Mouse (Mus musculus) midbrain, embryonic 13.5 days (tissue): ENCODE measurements around the gene Noct. TPM values are rescaled to one million over a fixed set of nuclear protein-coding genes. Genes with fewer than 3 reads are reported as not detected.
A peak's percentile ranks its signal among the peaks of the same experiment; 100 is the strongest.
"Not testable (repeated sequence)": the region's sequence is repeated elsewhere in the genome, so short reads cannot be mapped to it uniquely, and the experiment has no call there.

Source experiments
- ATAC-seq: fragments of 200-750 bp; cut with Nextera tagmentation; 2 replicates; pipeline ENCODE4 v1.8.0; 2017; ENCODE audit warnings: mild to moderate bottlenecking, moderate TSS enrichment, moderate library complexity
- H3K27ac ChIP-seq: fragments of 300-500 bp; sonication (generic); 2 replicates; pipeline ENCODE4 v1.5.1; 2015; ENCODE audit warnings: inconsistent platforms, mild to moderate bottlenecking, moderate library complexity
- H3K27me3 ChIP-seq: fragments of 300-500 bp; sonication (generic); 2 replicates; pipeline ENCODE4 v1.6.1; 2015; ENCODE audit warnings: mild to moderate bottlenecking, inconsistent platforms
- H3K36me3 ChIP-seq: fragments of 300-500 bp; sonication (generic); 2 replicates; pipeline ENCODE4 v1.6.1; 2015; ENCODE audit warnings: mild to moderate bottlenecking, inconsistent platforms
- H3K4me1 ChIP-seq: fragments of 300-500 bp; sonication (generic); replicated peaks from 2 replicates; pipeline ENCODE4 v1.6.1; 2015; ENCODE audit warnings: inconsistent platforms
- H3K4me2 ChIP-seq: fragments of 300-500 bp; sonication (generic); replicated peaks from 2 replicates; pipeline ENCODE4 v1.6.1; 2015; ENCODE audit warnings: moderate library complexity, mild to moderate bottlenecking, inconsistent platforms
- H3K4me3 ChIP-seq: fragments of 300-500 bp; sonication (generic); replicated peaks from 2 replicates; pipeline ENCODE4 v1.5.1; 2015; ENCODE audit warnings: mild to moderate bottlenecking, inconsistent platforms
- H3K9ac ChIP-seq: fragments of 300-500 bp; sonication (generic); replicated peaks from 2 replicates; pipeline ENCODE4 v1.6.1; 2015; ENCODE audit warnings: mild to moderate bottlenecking, inconsistent platforms
- H3K9me3 ChIP-seq: fragments of 300-500 bp; sonication (generic); 2 replicates; pipeline ENCODE4 v1.6.1; 2016; ENCODE audit warnings: mild to moderate bottlenecking, inconsistent platforms
- WGBS: fragments of 180-500 bp; shearing (Covaris S2); methylation state at CpG from one replicate; pipeline ENCODE4 v1.1.7; 2015; 5-methylcytosine and 5-hydroxymethylcytosine counted together
- polyA plus RNA-seq: library from polyadenylated mRNA; unstranded; fragments of >200 nt; fragmentation: Nextera tagmentation; extraction: Ambion mirVana; gene quantifications from 2 replicates; pipeline ENCODE4 v1.2.1, GENCODE M21; 2015

Gene Noct
- polyA plus RNA-seq, 1 experiment from 2014 or later, result 17.8 TPM

- Histone ChIP-seq H3K27me3 (no peaks in the 10 kb centered on the region), H3K4me3 (no peak overlapping the region), H3K9me3 (peaks cover 4% of the 10 kb centered on the region; the same call in 1 of the 2 replicates), H3K27ac (no peak overlapping the region), H3K36me3 (no peaks in the 10 kb centered on the region), H3K4me1 (no peaks in the 10 kb centered on the region), H3K4me2 (no peak overlapping the region), H3K9ac (no peak overlapping the region)
- ATAC-seq, result no peak
- WGBS, result 89% methylated on average over 7 of the region's 7 CpGs
These were observed 14.5 kb upstream of the Noct start for GRCm38 (mm10) chr3:51209503-51210314.

- no peak overlapping the region for H3K27ac ChIP-seq
- H3K4me1 ChIP-seq, result no peaks in the 10 kb centered on the region
- H3K9ac ChIP-seq, result no peak overlapping the region
- H3K4me3 ChIP-seq, result no peak overlapping the region
- no peaks in the 10 kb centered on the region for H3K27me3 ChIP-seq
- ATAC-seq, result no peak
- H3K36me3 ChIP-seq, result no peaks in the 10 kb centered on the region
- WGBS, result 64% methylated on average over 3 of the region's 3 CpGs
- no peak overlapping the region for H3K4me2 ChIP-seq
- peaks cover 4% of the 10 kb centered on the region; the same call in 1 of the 2 replicates for H3K9me3 ChIP-seq
These were observed 13.8 kb upstream of the Noct start for GRCm38 (mm10) chr3:51210485-51210884.

DNA sequence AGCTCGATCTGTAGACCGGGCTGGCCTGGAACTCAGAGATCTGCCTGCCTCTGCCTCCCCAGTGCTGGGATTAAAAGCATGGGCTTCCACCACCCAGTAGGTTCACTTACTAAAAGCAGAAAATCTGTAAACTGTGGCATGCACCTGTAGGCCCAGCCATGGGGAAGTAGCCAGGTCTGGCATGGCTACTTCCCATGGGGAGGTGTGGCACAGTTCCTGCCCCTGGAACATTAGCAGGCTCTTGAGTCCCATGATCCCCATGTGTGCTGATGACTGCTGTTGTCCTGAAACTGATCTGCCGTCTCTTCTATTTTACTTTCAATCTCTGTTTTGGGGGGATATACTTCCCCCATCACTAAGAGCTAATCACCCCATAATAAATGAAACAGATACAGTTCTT, 11.1 kb upstream of the Noct start:
- Histone ChIP-seq H3K36me3 (no peaks in the 10 kb centered on the region), H3K27me3 (no peaks in the 10 kb centered on the region), H3K4me2 (no peak overlapping the region), H3K27ac (no peak overlapping the region), H3K9me3 (peaks cover 4% of the 10 kb centered on the region; the same call in 1 of the 2 replicates), H3K4me1 (no peaks in the 10 kb centered on the region), H3K9ac (no peak overlapping the region), H3K4me3 (no peak overlapping the region)
- 93% methylated on average over 3 of the region's 3 CpGs for WGBS
- ATAC-seq, result no peak

DNA sequence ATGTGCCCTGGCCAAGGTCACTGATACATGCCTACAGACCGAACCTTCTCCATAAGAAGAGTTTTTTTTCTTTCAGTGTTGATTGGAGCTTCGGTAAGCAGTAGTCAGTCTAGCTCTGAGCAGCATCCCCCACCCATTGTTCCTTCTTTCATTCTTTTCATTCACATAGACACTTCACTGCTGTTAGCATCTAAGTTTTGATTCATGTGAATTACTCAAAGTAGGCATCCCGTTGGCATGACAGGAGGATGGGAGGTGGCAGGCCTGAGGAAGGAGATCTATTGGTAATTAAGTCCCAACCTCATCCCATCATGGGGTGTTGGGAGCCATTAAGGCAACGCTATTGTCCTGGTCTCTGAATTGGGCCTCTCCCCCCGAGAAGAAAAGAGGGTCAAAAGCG, 8.6 kb upstream of the Noct start:
- 88% methylated on average over 6 of the region's 6 CpGs for WGBS
- Histone ChIP-seq H3K27ac (no peak overlapping the region), H3K4me3 (no peak overlapping the region), H3K4me1 (no peaks in the 10 kb centered on the region), H3K36me3 (no peaks in the 10 kb centered on the region), H3K4me2 (no peak overlapping the region), H3K9ac (no peak overlapping the region), H3K9me3 (peaks cover under 1% of the 10 kb centered on the region; the same call in 1 of the 2 replicates), H3K27me3 (no peaks in the 10 kb centered on the region)
- no peak for ATAC-seq

DNA sequence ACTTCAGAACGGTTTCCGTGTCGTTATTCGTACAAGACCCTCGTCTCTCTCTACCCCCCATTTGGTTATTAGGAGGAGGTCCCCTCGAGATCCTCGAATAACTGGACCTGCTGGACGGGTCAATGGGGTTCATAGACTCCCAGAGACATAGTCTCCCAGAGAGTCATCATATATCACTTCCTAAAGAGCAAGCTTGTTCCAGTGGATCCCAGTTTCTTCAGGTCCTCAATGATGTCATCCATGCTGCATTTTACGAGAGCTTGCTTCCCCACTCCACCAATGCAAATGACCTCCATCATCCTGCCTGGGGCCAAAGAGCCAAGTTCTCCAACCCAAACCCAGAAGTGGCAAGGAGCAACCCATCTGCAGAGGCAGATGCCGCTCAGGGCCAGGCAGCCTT, 7.9 kb upstream of the Noct start:
- not testable (repeated sequence) for H3K4me2 ChIP-seq, H3K4me1 ChIP-seq, H3K9me3 ChIP-seq, H3K4me3 ChIP-seq, ATAC-seq, H3K27me3 ChIP-seq, H3K9ac ChIP-seq, H3K36me3 ChIP-seq, H3K27ac ChIP-seq
- 91% methylated on average over 7 of the region's 10 CpGs for WGBS

DNA sequence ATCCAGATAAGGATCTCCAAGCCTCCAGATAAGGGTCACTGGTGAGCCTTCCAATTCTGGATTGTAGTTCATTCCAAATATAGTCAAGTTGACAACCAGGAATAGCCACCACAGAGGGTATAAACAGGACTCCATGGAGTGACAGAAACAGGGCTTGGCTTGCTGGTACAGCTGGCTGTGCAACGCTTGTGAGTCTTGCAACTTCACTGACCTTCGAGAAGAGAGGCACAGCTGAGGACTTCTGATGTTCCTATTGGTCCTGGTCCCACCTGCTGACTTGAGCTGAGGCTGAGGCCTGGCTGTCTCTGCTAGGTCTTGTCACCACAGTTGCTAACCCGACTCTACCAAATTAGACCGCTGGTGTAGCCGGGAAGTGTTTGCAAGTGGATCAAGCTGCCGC, 5.9 kb upstream of the Noct start:
- not testable (repeated sequence) for H3K4me3 ChIP-seq, H3K4me1 ChIP-seq, H3K9ac ChIP-seq, H3K27me3 ChIP-seq, H3K36me3 ChIP-seq, H3K4me2 ChIP-seq, ATAC-seq, H3K9me3 ChIP-seq, H3K27ac ChIP-seq
- WGBS, result 89% methylated on average over 6 of the region's 6 CpGs

GRCm38 (mm10) chr3:51219213-51219612, 5.0 kb upstream of the Noct start:
- Histone ChIP-seq H3K27ac (no peak overlapping the region), H3K4me1 (peaks cover 10% of the 10 kb centered on the region), H3K4me2 (no peak overlapping the region), H3K9me3 (no peaks in the 10 kb centered on the region), H3K4me3 (no peak overlapping the region), H3K36me3 (no peaks in the 10 kb centered on the region), H3K9ac (no peak overlapping the region), H3K27me3 (no peaks in the 10 kb centered on the region)
- WGBS, result 92% methylated on average over 5 of the region's 5 CpGs
- ATAC-seq, result no peak

DNA sequence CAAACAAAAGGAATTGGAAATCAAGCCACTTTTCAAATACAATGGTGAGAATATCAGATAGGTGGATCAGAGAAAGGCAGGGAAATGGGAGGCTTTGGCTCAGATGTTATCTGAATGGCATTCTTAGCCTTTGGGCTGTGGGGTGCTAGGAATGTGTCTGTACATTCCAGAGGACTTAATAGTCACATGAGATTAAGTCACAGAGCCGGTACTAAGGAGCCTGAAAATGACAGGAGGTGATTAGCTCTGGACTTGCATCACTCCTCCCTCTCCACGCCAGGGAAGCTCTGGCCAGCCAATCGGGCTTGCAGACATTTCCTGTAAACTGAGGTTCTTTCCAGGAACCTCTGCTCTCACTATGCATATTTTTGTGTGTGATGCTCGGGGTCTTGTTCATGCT, 3.4 kb upstream of the Noct start:
- 48% methylated on average over 4 of the region's 4 CpGs for WGBS
- no peak overlapping the region for H3K27ac ChIP-seq
- no peak overlapping the region for H3K4me3 ChIP-seq
- no peaks in the 10 kb centered on the region for H3K27me3 ChIP-seq
- no peak overlapping the region for H3K9ac ChIP-seq
- H3K4me2 ChIP-seq, result no peak overlapping the region
- no peaks in the 10 kb centered on the region for H3K9me3 ChIP-seq
- ATAC-seq, result no peak
- H3K4me1 ChIP-seq, result peaks cover 15% of the 10 kb centered on the region
- no peaks in the 10 kb centered on the region for H3K36me3 ChIP-seq

DNA sequence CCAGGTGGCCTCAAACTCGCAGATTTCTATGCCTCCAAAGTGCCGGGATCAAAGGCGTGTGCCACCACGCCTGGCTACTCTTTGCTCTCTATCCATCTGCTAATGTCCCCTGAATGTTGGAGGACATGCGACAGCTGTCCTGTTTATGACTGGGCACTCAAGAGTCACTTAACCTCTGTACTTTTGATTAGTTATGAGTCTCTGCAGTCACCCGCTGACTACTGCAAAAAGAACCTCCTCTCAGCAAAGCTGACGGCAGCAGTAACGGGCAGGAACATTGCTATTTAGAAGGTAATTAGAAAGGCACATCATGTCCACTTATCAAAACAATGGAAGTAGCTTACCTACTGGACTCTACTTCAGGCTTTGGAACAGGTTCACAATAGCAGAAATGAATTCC, 2.4 kb upstream of the Noct start:
- no peak overlapping the region for H3K4me2 ChIP-seq
- WGBS, result 80% methylated on average over 8 of the region's 8 CpGs

GRCm38 (mm10) chr3:51222302-51222701, 1.9 kb upstream of the Noct start:
- 87% methylated on average over 6 of the region's 6 CpGs for WGBS
- no peak for ATAC-seq
- H3K9ac ChIP-seq, result no peak overlapping the region

More for the DNA sequence above, 2.4 kb upstream of the Noct start:
- Histone ChIP-seq H3K4me3 (no peak overlapping the region), H3K36me3 (no peaks in the 10 kb centered on the region), H3K27me3 (no peaks in the 10 kb centered on the region), H3K9me3 (no peaks in the 10 kb centered on the region), H3K4me1 (peaks cover 23% of the 10 kb centered on the region), H3K9ac (no peak overlapping the region), H3K27ac (no peak overlapping the region)
- no peak for ATAC-seq

DNA sequence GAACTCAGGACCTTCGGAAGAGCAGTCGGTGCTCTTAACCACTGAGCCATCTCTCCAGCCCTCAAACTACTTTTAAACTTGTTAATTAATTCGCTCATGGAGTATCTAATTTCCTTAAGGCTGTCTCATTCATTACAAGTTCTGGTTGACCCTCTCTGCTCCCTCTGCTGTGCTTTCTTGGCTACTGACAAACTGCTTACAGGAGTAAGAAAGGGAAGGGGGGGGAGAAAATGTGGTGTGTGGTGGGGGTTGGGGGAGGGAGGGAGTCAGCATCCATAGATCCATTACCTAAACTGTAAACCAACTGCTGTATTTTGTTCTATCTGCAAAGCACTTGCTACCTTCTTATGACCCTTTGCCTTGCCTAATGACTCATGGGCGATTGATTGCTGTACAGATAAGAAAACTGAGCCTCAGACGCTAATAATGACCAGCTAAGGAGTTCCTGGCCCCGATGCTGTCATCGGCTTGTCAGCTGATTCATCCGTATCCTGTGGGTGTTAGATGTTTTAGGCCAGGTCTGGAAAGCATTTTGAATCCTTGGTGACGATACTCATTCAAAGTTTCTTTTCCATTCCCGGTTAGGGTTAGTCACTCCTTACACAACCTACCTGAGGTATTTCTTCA, 1.3 kb upstream of the Noct start:
- no peak overlapping the region for H3K4me2 ChIP-seq
- ATAC-seq, result no peak
- H3K4me3 ChIP-seq, result no peak overlapping the region
- H3K27me3 ChIP-seq, result no peaks in the 10 kb centered on the region
- no peak overlapping the region for H3K27ac ChIP-seq
- no peaks in the 10 kb centered on the region for H3K9me3 ChIP-seq
- H3K36me3 ChIP-seq, result no peaks in the 10 kb centered on the region
- H3K4me1 ChIP-seq, result peaks cover 28% of the 10 kb centered on the region
- no peak overlapping the region for H3K9ac ChIP-seq
- WGBS, result 68% methylated on average over 10 of the region's 10 CpGs

More at GRCm38 (mm10) chr3:51222302-51222701, 1.9 kb upstream of the Noct start:
- no peaks in the 10 kb centered on the region for H3K27me3 ChIP-seq
- no peak overlapping the region for H3K27ac ChIP-seq
- H3K4me3 ChIP-seq, result no peak overlapping the region
- H3K4me1 ChIP-seq, result peaks cover 27% of the 10 kb centered on the region
- H3K4me2 ChIP-seq, result no peak overlapping the region
- H3K9me3 ChIP-seq, result no peaks in the 10 kb centered on the region
- no peaks in the 10 kb centered on the region for H3K36me3 ChIP-seq

DNA sequence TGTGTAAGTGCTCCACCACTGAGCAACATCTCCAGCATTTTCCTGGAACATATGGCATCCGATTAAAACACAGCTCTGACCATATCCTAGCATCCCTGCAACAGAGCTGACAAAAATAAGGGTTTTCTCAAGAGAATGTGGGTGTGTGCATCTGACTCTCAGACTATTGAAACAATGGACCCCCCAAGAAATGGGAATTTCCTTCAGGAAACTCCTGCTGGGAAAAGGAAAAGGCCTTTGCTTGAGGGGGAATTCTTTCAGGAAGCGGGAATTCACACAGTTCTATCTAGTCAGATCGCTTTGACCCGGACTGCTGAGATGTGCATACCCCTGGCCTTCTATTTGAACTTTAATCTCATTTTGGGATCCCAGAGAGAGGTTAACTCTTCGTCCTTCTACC, 691 bp upstream of the Noct start:
- H3K9me3 ChIP-seq, result no peaks in the 10 kb centered on the region
- peak overlapping the region; percentile 93; the same call in 1 of the 2 replicates for H3K9ac ChIP-seq
- no peaks in the 10 kb centered on the region for H3K36me3 ChIP-seq
- H3K4me2 ChIP-seq, result peak overlapping the region; percentile 74
- H3K4me3 ChIP-seq, result peak overlapping the region; percentile 90
- WGBS, result 17% methylated on average over 5 of the region's 5 CpGs
- H3K27ac ChIP-seq, result peak overlapping the region; percentile 96
- H3K27me3 ChIP-seq, result no peaks in the 10 kb centered on the region
- no peak for ATAC-seq
- peaks cover 28% of the 10 kb centered on the region for H3K4me1 ChIP-seq
